Mouse (Mus musculus): ENCODE results near the gene Kifc1.

The Kifc1 gene

DNA sequence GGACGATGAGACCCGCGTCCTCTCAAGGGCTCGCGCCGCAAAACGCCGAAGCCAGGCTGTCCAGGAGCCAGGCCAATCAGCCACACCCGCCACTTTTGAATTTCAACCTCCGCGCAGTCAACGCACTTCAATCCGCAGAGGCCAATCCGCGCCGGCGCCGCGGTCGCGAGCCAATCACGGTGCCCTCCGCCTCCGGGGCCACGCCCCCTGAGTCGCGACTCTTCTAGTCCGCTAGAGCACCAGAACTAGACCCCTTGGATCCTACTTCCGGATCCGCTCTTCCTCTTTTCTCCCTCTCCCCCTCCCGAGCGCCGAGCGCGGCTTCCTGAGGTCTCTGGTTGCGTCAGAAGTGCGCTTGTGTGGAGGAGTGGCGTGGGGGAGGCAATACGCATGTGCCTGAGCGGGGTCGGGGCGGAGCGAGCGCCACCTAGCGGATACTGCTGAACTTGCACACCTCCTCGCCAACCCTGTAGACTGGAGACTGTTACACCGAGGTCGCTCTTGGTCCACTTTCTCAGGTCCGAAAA, at the start of gene Kifc1:
Gene Kifc1, minus strand, starts transcription at position 129 of the 527 bp plus-strand sequence.
- DNase-seq (ENCODE audit: low spot score): peak; percentile 100

DNA sequence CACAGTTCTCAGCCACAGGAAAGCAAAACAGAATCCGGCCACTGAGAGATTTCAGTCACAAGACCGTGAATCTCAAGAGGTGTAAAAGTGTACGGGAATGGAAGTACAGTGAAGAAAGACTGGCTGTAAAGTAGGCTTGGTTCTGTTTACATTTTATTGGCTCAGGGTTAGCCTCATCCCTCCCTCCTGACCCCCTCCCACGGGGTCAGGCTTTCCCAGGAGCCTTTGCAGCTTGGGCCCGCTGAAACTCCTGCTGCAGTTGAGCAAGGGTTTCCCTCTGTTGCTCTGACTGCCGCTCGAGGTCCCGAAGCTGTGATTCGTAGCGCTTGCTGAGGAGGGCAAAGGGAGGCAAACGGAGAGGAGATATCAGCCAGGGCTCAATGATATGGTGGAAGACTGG, 48.3 kb upstream of the Kifc1 start:
- DNase-seq (ENCODE audit: low spot score): no peak

DNA sequence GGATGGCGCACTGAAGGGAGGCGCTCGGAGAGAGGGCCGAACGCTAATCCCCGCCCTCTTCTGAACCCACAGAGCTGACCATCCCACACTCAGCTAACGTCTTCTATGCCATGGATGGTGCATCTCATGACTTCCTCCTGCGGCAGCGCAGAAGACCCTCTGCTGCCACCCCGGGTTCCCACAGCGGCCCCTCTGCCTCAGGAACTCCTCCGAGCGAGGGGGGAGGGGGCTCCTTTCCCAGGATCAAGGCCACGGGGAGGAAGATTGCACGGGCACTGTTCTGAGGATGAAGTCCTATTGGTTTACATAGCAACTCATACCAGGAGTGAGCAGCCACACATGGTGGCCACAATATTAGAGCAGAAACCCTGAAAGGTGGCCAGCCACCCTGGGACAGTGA, 46.5 kb upstream of the Kifc1 start:
- no peak for DNase-seq (ENCODE audit: low spot score)

DNA sequence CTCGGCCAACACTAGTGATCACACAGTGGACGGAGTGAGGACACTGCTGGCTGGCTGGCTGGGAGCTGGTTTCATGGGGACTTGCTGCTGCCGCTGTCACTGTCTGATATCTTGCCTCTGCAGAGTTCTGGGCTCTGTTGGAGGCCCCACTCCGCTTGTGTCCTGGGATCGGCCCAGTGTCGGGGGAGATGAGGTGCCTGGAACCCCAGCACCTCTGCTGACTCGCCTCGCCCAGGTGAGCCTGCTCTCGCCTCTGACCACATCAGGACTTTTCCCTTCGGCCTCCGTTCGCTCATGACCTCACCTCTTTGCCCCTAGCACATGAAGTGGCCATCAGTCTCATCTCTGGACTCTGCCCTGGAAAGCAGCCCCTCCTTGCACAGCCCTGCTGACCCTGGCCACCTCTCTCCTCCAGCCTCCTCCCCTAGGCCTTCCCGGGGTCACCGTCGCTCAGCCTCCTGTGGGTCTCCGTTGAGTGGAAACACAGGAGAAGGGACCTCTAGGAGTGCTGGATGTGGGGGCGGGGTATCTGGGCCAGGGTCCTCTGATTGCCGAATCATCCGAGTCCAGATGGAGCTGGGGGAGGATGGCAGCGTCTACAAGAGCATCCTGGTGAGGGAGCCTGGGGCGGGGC, 45.1 kb upstream of the Kifc1 start:
- no peak for DNase-seq (ENCODE audit: low spot score)

DNA sequence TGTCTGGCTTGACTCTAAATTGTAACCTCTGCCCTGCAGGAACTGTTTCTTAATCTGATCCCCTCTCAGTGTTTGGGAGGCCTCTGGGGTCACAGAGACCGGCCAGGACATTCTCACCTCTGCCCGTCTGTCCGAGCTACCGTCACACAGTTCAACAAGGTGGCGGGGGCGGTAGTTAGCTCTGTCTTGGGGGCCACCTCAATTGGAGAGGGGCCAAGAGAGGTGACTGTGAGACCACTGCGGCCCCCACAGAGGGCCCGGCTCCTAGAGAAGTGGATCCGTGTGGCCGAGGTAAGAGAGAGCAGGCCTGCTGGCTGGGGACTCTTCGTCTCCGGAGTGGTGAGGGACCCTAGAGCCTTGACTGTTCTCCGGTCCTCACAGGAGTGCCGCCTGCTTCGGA, 42.5 kb upstream of the Kifc1 start:
- no peak for DNase-seq (ENCODE audit: low spot score)

DNA sequence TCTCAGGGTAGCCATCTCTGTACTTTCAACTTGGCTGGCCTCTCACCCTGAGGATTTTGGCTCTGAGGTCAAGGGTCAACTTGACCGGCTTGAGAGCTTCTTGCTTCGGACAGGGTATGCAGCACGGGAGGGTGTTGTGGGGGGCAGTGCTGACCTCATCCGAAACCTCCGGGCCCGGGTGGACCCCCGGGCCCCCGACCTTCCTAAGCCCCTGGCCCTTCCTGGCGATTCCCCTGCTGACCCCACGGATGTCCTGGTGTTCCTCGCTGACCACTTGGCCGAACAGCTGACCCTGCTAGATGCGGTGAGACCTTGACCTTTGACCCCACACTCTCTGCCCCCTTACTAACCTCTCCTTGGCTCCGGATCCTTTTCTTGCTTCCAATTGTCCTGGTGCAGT, 42.0 kb upstream of the Kifc1 start:
- no peak for DNase-seq (ENCODE audit: low spot score)

DNA sequence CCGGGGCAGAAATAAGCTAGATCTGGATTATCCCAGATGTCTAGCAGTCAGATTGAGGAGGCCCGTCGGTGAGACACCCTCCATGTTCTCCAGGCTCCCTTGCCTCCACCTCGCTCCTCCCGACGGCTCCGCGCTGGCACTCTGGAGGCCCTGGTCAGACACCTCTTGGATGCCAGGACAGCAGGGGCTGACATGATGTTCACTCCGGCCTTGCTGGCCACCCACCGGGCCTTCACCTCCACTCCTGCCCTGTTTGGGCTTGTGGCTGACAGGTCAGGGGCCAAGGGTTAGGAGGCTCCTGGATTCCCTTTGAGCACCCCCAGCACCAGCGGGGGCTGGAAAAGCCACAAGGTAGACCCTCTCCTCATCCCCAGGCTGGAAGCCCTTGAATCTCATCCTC, 41.5 kb upstream of the Kifc1 start:
- DNase-seq (ENCODE audit: low spot score): no peak

DNA sequence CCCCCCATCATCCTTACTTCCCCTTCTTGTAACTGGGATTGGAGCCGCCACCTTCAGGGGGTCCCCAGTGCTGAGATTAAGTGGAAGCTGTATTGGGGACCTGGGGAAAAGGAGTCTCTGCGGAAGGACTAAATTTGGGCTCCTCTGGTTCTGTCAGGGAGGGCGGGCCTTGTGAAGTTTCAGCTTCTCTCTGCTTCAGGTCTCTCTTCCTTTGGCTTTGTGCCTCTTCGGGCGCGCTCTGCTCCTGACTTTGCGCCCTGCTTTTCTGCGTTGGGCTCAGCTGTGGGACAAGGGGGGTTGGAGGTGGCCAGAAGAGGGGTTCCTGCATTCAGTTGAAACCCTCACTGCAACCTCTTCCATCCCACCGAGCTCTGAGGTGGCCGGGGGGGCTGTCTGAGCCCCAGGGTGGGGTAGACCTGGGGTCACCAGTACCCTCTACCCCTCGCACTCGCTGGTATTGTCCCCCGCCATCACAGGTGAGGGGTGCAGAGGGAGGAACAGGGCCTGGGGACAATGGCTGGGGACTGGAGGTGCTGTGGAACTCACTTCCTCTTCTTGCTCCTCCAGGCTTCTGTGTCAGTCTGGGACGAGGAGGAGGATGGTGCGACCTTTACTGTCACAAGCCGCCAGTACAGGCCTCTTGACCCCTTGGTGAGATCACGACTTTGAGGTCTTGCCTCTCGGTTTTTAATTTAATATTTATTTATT, 40.9 kb upstream of the Kifc1 start:
- peak; percentile 18 for DNase-seq (ENCODE audit: low spot score)

DNA sequence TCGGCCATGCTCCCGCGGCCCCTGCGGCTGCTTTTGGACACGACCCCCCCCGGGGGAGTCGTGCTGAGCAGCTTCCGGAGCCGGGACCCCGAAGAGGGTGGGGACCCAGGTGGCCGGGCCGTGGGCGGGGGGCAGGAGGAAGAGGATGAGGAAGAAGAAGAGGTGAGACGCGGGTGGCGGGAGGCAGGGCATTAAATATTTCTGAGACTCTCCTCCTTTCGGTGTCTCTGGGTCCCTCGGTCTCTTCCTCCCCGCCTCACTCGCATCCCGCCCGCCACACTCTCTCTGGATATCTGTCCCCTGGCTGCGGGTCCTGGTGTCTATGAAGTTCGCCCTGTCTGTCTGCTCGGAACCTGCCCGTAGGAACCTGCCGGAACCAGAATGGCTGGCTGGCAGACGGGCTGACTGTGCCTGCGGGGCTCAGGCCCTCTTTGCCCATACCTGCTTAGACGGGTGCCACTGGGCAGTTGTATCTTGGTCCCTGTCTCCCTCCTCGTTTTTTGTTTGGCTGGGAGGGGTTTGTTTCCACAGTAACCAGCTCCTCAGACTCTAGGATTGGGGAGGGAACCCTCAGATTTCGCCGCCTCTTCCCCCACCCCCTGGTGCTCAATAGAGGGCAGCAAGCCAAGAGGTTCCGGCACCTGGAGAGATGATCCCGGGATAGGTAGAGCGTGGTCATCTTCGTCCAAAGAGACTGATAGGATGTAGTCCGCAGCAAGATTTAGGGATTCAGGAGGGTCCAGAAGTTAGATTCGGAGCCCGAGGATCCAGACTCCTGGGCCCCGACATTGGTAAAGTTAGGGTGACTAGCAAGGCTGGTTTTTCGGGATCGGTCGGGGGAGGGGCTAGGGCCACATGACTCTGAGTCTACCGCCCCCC, 40.1 kb upstream of the Kifc1 start:
- peak; percentile 48 for DNase-seq (ENCODE audit: low spot score)

DNA sequence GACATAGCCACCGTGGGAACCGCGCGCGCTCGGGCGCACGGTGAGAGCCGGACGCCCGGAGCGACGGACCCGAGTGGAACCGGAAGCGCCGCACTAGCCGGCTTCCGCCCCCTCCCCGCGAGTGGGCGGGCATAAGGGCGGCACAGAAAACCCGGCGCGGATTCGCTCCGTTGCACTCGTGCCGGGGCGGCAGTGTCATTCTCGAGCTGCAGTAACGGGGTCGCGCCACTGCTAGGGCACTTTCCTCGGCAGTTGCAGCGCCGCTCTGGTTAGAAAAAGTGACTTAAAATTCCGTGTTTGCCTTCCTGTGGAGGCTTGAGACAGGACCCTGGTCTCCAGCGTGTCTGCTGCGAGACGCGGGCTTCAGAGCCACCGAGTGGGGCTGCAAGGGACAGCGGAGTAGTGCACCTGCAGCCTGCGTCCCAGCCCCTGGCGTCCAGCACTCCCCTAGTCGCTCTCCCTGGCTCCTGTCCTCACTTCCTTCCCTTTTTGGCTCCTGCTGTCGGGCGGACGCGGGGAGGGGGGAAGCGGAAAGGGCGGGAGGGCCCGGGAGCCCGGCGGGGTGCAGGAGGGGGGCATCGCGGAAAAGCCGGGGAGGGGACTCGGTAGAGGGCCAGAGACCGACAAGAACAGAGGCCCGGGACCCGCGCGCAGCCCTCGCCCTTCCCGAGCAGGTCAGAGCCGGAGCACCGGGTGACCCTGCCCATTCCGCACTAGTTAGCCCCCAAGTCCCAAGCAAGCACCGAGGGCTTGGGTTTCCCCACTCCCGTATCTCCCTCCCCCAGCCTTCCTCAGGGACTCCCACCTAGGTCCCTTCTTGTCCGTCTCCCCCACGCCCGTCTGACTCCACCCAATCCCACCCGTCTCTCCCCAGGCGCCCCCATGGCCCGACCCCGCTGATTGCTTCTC, 39.2 kb upstream of the Kifc1 start, which contains the start of gene Rgl2:
Gene Rgl2, plus strand, starts transcription at position 173 of the 909 bp plus-strand sequence.
- peak; percentile 83 for DNase-seq (ENCODE audit: low spot score)

DNA sequence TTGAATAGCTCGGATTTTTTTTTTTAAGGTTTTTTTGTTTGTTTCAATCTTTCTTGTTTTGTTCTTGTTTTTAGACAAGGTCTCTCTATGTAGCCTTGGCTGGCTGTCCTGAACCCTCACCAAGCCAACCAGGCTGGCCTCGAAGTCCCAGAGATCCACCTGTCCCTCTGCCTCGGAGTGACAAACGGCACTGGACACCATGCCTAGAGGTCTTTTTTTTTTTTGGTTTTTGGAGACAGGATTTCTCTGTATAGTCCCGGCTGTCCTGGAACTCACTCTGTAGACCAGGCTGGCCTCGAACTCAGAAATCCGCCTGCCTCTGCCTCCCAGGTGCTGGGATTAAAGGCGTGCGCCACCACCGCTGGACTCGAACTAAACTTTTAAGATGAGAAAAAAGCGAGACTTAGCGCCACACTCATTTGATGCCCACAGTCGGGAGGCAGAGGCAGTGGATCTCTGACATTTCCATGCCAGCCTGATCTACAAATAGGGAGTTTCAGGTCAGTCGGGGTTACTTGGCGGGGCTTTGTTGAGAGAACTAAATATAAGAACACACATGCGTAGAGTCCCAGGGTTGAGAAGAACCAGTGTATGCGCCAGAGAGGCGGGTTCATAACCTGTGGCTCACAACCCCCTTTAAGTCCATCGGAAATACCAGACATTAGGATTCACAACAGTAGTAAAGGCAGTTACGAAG, 37.9 kb upstream of the Kifc1 start:
- no peak for DNase-seq (ENCODE audit: low spot score)

DNA sequence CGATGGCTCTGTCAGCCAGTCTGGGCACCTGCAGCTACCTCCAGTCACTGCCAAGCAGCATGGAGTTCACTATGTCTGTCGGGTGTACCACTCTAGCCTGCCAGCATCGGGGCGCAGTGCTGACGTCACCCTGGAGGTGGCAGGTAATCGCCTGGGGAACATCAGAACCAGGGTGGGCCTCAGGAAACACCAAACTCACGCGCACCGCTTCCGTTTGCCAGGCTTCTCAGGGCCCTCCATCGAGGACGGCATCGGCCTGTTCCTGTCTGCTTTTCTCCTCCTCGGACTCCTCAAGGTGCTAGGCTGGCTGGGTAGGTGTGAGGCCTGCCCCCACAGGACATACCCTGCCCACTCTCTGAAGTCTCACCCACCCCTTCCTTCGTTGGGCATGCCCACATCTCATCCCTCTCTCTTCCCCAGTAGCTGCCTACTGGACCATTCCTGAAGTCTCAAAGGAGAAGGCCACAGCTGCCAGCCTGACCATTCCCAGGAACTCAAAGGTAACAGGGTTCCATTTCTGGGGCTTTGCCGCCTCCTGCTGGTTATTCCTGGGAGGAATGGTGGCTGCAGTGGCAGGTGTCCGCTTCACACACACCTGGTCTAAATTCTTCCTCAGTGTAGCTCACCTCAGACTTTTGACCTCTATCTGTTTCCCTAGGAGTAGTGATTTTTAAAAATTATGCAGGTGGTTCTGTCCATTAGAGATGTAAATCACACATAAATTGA, 35.9 kb upstream of the Kifc1 start:
- no peak for DNase-seq (ENCODE audit: low spot score)

DNA sequence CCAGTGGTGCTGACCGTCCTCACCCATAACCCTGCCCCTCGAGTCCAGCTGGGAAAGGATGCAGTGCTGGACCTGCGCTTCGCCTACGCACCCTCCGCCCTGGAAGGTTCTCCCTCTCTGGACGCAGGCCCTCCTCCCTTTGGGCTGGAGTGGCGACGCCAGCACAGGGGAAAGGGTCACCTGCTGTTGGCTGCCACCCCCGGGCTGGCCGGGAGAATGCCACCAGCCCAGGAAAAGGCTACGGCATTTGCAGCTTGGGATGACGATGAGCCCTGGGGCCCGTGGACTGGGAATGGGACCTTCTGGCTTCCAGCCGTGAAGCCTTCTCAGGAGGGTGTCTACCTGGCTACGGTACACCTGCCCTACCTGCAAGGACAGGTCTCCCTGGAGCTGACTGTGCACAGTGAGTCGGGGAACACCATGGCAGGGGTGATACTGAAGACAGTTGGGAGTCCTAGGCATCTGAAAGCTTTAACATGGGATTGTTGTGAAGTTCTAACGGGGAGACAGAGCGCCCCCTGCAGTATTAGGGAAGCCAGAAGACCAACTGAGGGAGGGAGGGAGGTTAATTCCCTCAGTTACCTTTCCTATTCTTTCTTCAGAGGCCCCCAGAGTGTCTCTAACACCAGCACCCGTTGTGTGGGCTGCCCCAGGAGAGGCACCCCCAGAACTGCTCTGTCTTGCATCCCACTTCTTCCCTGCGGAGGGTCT, 35.1 kb upstream of the Kifc1 start:
- DNase-seq (ENCODE audit: low spot score): no peak

DNA sequence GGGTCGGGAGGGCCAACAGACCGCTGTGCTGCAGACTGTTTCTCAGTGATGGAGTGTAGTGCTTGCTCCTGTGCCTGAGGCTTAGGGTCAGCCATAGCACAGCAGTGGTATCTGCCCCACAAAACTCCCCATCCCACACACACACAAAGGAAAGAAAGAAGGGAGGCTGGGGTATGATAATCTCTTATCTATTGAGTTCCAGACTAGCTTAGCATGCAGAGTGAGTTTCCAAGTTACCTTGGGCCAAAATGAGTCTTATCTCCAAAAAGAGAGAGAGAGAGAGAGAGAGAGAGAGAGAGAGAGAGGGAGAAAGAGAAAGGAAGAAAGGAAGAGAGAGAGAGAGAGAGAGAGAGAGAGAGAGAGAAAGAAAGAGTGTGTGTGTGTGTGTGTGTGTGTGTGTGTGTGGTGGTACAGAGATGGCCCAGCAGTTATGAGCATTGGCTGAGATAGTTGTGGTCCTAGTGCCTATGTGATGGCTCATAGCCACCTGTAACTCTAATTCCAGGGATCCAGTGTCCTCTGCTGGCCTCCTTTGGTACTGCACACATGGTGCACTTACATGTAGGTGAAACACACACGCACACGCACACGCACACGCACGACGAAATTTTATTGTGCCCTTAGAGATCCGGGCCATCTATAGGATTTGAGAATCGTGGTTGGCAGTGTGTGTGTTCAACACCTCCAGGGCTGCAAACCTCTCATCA, 34.3 kb upstream of the Kifc1 start:
- no peak for DNase-seq (ENCODE audit: low spot score)

DNA sequence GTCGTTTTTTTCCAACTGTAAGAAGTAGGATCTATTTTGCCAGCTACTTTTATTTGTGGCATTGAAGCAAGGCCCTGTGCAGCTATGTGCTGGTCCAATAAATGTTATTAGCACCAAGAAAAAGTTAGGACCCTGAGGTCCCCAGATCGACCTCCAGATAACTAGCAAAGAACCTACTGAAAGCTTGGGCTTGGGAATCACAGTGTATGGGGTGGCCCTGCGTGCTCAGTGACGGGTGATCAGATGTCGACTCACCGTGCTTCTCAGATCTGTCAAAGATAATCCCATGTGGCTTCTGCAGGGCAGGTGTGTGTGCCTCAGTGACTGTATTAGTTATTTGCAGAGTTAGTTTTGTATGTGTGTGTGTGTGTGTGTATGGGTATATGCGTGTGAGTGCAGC, 30.9 kb upstream of the Kifc1 start:
- no peak for DNase-seq (ENCODE audit: low spot score)

DNA sequence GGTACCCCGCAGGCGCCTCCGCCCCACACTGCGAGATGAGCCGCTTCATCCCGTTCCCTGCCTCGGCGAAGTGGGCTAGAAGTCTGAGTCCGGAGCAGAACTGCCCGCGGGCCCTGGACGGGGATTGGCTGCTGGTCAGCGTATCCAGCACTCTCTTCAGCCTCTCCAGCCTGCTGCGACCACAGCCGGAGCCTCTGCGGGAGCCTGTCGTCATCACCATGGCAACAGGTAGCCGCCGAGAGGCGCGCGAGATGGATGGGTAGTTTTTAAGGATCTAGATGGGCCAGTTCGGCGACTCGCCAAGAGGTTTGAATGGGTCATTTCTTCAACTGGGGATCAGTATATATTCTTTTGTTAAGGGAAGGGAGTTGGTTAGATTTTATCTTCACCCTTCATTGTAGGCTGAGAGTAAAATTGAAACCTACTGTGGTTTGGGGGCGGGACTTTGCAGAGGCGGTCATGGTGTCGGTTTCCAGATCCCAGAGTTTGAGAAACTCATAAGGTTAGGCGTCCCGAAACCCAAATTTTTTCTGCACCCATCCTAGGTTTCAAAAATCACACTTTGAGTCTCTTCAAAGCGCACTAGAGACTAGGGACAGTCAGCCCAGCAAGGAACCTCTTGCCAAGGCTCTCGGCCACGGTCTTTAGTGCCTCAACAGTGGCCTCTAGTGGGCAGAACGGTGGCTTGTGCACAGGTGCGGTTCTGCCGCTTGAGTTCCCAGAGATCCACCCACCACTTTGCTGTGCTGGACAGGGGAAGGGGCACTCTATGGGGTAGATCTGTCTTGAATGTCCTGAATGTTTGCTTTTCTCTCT, 30.0 kb upstream of the Kifc1 start:
- peak; percentile 78 for DNase-seq (ENCODE audit: low spot score)

DNA sequence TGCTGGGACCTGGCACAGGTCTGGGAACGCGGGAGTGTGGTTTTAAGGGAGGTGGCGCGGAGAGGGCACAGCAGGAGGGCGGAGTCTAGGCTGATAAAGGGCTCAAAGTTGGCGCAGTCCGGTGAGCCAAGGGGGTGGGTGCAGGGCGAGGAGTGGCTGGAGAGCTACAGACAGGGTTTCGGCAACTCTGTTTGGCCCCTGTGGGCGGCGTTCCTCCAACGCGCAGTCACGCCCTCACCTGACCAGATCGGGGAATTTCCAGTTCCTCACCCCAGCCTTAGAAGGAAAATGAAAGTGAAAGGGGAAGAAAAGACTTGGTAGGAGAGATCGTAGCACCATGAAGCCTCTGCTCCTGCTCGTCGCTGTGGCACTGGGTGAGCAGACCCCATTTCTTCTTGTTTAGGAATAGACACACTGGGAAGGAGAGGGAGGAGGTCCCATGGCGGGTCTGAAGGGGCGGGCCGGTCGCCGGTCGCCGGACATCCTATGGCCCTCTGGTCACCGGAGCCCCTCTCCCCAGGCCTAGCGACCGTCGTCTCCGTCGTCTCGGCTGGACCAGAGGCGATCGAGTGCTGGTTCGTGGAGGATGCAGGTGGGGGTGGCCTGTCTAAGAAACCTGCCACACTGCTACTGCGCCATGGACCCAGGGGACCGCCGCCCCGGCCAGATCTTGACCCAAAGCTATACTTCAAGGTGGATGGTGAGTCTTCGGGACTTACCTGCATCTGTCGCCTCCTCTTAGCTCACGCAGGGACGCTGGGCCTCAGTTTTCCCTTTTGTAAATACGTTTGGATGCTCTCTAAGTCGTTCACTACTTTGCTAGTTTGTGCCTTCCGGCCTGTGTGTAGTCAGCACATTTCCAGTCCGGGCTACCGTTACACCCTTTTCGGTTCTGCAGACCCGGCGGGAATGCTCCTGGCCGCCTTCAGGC, 29.2 kb upstream of the Kifc1 start:
- peak; percentile 87 for DNase-seq (ENCODE audit: low spot score)
